Mouse (Mus musculus): ENCODE results near the gene Fam83g. TPM values are rescaled to one million over a fixed set of nuclear protein-coding genes. Genes with fewer than 3 reads are reported as not detected.

The Fam83g gene
- polyA plus RNA-seq, 1 experiment: 33.8 TPM

DNA sequence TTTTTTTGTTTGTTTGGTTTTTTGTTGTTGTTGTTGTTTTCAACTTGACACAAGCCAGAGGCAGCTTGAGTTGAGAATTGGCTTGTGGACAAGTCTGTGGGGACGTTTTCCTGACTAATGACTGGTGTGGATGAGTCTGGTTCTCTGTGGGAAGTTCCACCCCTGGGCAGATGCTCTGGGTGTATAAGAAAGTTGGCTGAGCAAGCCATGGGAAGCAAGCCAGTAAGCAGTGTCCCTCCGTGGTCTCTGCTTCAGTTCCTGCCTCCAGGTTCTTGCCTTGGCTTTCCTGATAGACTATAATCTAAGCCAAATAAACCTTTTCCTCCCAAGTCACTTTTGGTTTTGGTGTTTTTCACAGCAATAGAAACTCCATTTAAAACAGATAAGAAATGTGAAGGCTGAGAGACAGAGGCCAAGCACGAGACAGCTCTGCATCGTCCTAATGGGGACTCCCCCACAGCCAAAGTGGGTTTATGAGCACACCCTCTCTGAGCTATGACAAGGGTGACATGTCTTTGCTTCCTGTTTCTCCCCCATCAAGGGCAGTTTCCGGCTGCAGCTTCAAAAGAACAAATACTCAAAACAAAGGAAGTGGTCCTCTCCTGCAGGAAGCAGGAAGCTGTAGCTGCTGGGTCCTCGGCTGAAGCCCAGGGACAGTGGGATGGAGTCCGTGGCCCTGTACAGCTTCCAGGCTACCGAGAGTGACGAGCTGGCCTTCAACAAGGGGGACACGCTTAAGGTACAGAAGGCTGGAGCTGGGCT is 31.0 kb upstream of the Fam83g start, which contains the start of gene Grap:
Grap (plus strand) TSS at position 580 of the 762 bp plus-strand sequence.
- Histone ChIP-seq H3K27me3 (ENCODE audit: control insufficient read depth, insufficient read depth, low read length) (no peaks in the 10 kb centered on the region), H3K36me3 (ENCODE audit: control insufficient read depth, insufficient read depth, low read length) (no peaks in the 10 kb centered on the region), H3K27ac (ENCODE audit: insufficient read depth, low read depth, low read length) (peak within 1 kb of the TSS; percentile 28), H3K4me3 (ENCODE audit: low read depth, low read length) (peak within 1 kb of the TSS; percentile 61), H3K4me1 (ENCODE audit: control insufficient read depth, insufficient read depth, insufficient read length, low read length) (peaks cover 13% of the 10 kb centered on the region)
- 59% methylated on average over 10 of the region's 10 CpGs for WGBS
- TF ChIP-seq CTCF (IDR thresholded peaks at IDR 0.05; ENCODE audit: extremely low read depth, insufficient read length, insufficient replicate concordance, low read depth, low read length): no peak
- TF ChIP-seq POLR2A (IDR thresholded peaks at IDR 0.05; ENCODE audit: low read depth, low read length): peak; percentile 33; the same call in 1 of the 2 replicates

DNA sequence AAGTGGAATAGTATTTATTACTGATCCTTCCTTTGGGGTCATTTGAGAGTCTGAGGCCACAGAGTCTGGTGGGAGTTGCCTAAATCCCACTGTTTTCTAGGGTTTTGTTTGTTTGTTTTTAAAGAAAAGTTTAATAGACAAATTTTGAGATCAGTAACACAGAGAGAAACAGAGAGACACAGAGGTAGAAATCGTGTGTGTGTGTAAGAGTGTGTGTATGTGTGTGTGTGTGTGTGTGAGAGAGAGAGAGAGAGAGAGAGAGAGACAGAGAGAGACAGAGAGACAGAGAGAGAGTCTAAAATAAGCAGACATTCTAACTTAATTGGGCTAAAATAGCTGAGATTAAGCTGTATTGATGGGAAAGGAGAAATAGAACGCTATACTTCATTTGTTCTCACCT is 30.3 kb upstream of the Fam83g start:
- peak overlapping the region; percentile 28 for H3K27ac ChIP-seq (ENCODE audit: insufficient read depth, low read depth, low read length)
- TF ChIP-seq CTCF (IDR thresholded peaks at IDR 0.05; ENCODE audit: extremely low read depth, insufficient read length, insufficient replicate concordance, low read depth, low read length) (no peak), POLR2A (IDR thresholded peaks at IDR 0.05; ENCODE audit: low read depth, low read length) (no peak)
- WGBS: 74% methylated on average over 2 of the region's 2 CpGs

DNA sequence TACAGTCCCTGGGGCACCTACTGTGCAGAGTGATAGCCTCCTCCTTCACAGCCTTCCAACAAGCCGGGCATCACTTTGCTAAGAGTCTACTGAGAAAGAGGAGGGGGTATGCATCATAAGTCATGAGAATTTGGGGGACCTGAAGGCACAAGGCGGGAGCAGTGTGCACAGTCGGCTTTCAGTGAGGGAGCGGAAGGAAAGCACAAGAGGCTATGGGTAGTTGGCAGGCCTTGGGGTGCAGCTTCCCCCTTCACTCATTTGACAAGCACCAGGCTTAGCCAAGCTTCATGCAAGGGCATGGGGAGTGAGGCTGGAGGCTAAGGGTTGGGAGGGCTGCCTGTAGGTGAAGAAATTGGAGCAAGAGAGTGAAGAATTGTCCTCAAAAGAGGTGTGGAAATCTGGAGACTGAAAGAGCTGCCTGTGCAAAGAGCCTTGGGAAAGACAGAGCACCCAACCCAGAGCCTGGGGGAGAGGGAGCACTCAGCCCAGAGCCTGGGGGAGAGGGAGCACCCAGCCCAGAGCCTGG is 29.0 kb upstream of the Fam83g start:
- 87% methylated on average over 4 of the region's 4 CpGs for WGBS
- H3K27me3 ChIP-seq (ENCODE audit: control insufficient read depth, insufficient read depth, low read length): no peaks in the 10 kb centered on the region
- no peaks in the 10 kb centered on the region for H3K36me3 ChIP-seq (ENCODE audit: control insufficient read depth, insufficient read depth, low read length)
- peaks cover 3% of the 10 kb centered on the region; the same call in 1 of the 2 replicates for H3K4me1 ChIP-seq (ENCODE audit: control insufficient read depth, insufficient read depth, insufficient read length, low read length)
- no peak overlapping the region for H3K27ac ChIP-seq (ENCODE audit: insufficient read depth, low read depth, low read length)
- TF ChIP-seq CTCF (IDR thresholded peaks at IDR 0.05; ENCODE audit: extremely low read depth, insufficient read length, insufficient replicate concordance, low read depth, low read length) (no peak), POLR2A (IDR thresholded peaks at IDR 0.05; ENCODE audit: low read depth, low read length) (no peak)
- H3K4me3 ChIP-seq (ENCODE audit: low read depth, low read length): peak overlapping the region; percentile 10; the same call in 1 of the 2 replicates

More for the DNA sequence above, 30.3 kb upstream of the Fam83g start:
- no peaks in the 10 kb centered on the region for H3K27me3 ChIP-seq (ENCODE audit: control insufficient read depth, insufficient read depth, low read length)
- H3K36me3 ChIP-seq (ENCODE audit: control insufficient read depth, insufficient read depth, low read length): no peaks in the 10 kb centered on the region
- peak overlapping the region; percentile 61 for H3K4me3 ChIP-seq (ENCODE audit: low read depth, low read length)
- H3K4me1 ChIP-seq (ENCODE audit: control insufficient read depth, insufficient read depth, insufficient read length, low read length): peaks cover 8% of the 10 kb centered on the region

DNA sequence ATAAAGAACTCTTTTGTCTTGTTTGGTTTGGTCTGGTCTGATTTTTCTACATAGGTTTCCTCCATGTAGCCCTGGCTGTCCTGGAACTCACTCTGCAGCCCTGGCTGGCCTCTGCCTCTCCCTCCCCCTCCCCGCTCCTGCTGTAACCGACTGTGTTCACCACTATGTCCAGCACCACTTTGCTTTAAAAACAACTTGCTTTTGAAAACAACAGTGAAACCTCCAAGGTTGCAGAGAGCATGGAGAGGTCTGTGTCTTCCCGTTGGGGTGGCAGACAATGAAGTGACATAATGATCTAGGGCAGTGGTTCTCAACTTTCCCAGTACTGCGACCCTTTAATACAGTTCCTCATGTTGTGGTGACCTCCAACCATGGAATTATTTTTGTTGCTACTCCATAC is 28.2 kb upstream of the Fam83g start:
- H3K27me3 ChIP-seq (ENCODE audit: control insufficient read depth, insufficient read depth, low read length): no peaks in the 10 kb centered on the region
- WGBS: 67% methylated on average over 4 of the region's 4 CpGs
- TF ChIP-seq POLR2A (IDR thresholded peaks at IDR 0.05; ENCODE audit: low read depth, low read length) (no peak), CTCF (IDR thresholded peaks at IDR 0.05; ENCODE audit: extremely low read depth, insufficient read length, insufficient replicate concordance, low read depth, low read length) (no peak)
- H3K27ac ChIP-seq (ENCODE audit: insufficient read depth, low read depth, low read length): no peak overlapping the region
- H3K4me1 ChIP-seq (ENCODE audit: control insufficient read depth, insufficient read depth, insufficient read length, low read length): peaks cover under 1% of the 10 kb centered on the region
- no peaks in the 10 kb centered on the region for H3K36me3 ChIP-seq (ENCODE audit: control insufficient read depth, insufficient read depth, low read length)
- no peak overlapping the region for H3K4me3 ChIP-seq (ENCODE audit: low read depth, low read length)

DNA sequence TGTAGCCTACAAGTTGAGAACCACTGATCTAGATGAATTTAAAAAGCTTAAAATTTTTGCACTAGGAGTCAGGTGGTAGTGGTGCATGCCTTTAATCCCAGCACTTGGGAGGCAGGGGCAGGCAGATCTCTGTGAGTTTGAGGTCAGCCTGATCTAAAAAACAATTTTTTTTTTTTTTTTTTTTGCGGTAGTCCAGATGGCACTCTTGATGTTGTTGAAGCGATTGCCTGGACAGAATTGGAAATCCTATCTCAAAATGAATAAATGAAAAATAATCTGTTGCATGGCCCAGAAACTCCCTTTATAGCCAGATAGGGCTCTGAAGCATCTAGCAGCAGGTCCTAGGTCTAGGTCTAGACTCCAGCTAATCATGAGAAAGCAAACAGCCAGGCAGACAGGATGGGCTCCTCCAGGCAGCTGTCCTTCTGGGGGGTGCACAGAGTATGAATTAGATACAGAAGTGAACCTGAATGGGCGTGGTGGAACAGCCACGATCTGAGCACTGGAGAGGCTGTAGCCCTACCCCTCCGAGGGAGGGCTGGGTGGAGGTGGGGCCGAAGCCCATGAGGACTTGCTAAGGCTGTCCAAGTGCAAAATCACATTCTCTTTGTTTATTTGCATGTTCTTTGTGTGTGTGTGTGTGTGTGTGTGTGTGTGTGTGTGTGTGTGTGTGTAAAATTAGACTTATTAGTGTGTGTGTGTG is 27.6 kb upstream of the Fam83g start:
- H3K4me1 ChIP-seq (ENCODE audit: control insufficient read depth, insufficient read depth, insufficient read length, low read length): no peaks in the 10 kb centered on the region; the same call in none of the 2 replicates
- TF ChIP-seq POLR2A (IDR thresholded peaks at IDR 0.05; ENCODE audit: low read depth, low read length): no peak
- TF ChIP-seq CTCF (IDR thresholded peaks at IDR 0.05; ENCODE audit: extremely low read depth, insufficient read length, insufficient replicate concordance, low read depth, low read length): no peak
- 45% methylated on average over 6 of the region's 6 CpGs for WGBS
- H3K4me3 ChIP-seq (ENCODE audit: low read depth, low read length): no peak overlapping the region
- H3K27ac ChIP-seq (ENCODE audit: insufficient read depth, low read depth, low read length): no peak overlapping the region
- no peaks in the 10 kb centered on the region for H3K36me3 ChIP-seq (ENCODE audit: control insufficient read depth, insufficient read depth, low read length)
- H3K27me3 ChIP-seq (ENCODE audit: control insufficient read depth, insufficient read depth, low read length): no peaks in the 10 kb centered on the region

DNA sequence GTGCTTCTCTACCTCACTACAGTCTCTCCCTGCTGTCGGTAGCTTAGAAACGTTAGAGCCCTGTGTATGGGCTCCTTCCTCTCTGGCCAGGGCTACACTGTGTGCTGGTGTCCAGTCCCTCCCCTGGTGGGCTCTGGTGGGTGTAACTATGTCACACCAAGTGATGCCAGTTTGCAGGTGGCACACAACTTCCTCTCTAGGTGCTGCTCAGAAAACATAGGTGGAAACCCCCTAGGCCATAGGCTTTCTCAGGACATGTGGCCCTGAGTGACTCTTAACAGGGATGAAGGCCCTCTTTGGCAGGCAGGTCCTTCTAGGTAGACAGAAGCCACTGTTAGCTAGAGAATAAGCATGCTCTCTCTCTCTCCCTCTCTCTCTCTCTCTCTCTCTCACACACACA is 26.5 kb upstream of the Fam83g start:
- TF ChIP-seq CTCF (IDR thresholded peaks at IDR 0.05; ENCODE audit: extremely low read depth, insufficient read length, insufficient replicate concordance, low read depth, low read length): no peak
- WGBS: 76% methylated on average over 2 of the region's 2 CpGs
- H3K27ac ChIP-seq (ENCODE audit: insufficient read depth, low read depth, low read length): no peak overlapping the region
- H3K4me1 ChIP-seq (ENCODE audit: control insufficient read depth, insufficient read depth, insufficient read length, low read length): peaks cover 2% of the 10 kb centered on the region
- no peak overlapping the region for H3K4me3 ChIP-seq (ENCODE audit: low read depth, low read length)
- no peaks in the 10 kb centered on the region for H3K27me3 ChIP-seq (ENCODE audit: control insufficient read depth, insufficient read depth, low read length)
- H3K36me3 ChIP-seq (ENCODE audit: control insufficient read depth, insufficient read depth, low read length): no peaks in the 10 kb centered on the region

Data from small intestine, adult 2 months (tissue).